Mouse (Mus musculus) T-helper 1 cell (primary cell): ENCODE measurements around the gene Galnt4.

Experiments
- in situ Hi-C: fragments of 300-600 bp; cut with MboI, MseI; formaldehyde crosslinking; loops from one replicate; pipeline ENCODE4 v1.15.1; 2025; ENCODE audit warnings: high pct_unique_total_duplicates

The Galnt4 gene

GRCm38 (mm10) chr10:99156808-99157207 lies 48.8 kb downstream of the Galnt4 start:
- in situ Hi-C loops, result loop anchor here (25.0 kb wide), 1 partner anchor 1330 kb away; the partner anchor contains the start of genes Cep290 and Tmtc3

- in situ Hi-C loops, result loop anchor here (25.0 kb wide), 1 partner anchor 1330 kb away; the partner anchor contains the start of genes Cep290 and Tmtc3
Observed at GRCm38 (mm10) chr10:99157697-99158096, 49.7 kb downstream of the Galnt4 start.

- in situ Hi-C loops, result loop anchor here (5.0 to 25.0 kb wide), 2 partner anchors 460 to 1325 kb away; partner anchors contain the start of genes Cep290 and Tmtc3
Observed at GRCm38 (mm10) chr10:99161987-99162582, 54.1 kb downstream of the Galnt4 start.
